Mouse (Mus musculus): ENCODE results near the gene Slc11a2. TPM values are rescaled to one million over a fixed set of nuclear protein-coding genes. Genes with fewer than 3 reads are reported as not detected.

Gene Slc11a2
- total RNA-seq, 1 experiment, result 59.8 TPM

DNA sequence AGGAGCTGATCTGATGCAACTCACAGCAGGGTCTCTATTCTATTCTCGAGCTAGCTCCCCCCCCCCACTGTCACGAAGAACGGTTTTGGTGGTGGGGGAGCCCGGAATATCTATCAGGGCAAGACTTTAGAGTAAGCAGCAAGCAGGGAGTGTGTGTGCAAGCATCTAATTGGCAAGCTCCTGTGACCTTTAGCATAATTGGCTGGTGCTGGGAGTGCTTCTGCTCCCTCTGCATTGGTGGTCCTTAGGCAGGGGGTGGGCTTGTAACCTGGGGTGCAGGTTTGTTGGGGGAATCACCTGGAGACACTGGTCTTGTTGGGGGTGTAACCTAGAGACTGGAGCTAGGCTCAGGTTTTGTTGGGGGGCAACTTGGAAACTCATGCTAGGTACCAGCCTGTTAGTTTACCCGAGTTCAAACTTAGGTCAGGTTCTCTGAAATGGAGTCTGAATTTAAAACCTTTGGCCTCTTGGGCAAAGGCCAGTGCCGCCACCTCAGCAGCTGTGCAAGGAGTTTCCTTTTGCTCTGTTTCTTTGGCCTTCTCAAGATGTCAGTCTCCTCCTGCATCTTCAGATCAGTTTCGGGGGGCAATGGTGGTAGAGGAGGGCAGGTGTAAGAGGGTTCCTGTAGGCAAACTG, 31.6 kb upstream of the Slc11a2 start:
- in situ Hi-C loops (cut with MboI; ENCODE audit: low sequenced_read_pairs in 2 of 2, unreplicated experiment in 2 of 2), result no loop called here
- Histone ChIP-seq H3K27ac (ENCODE audit: insufficient read depth, low read depth, low read length, poor library complexity, severe bottlenecking) (no peak overlapping the region), H3K9ac (ENCODE audit: insufficient read depth, low read depth, low read length, poor library complexity, severe bottlenecking) (no peak overlapping the region), H3K4me3 (ENCODE audit: insufficient read depth in 1 of 2, low read depth in 1 of 2, low read length in 2 of 2, poor library complexity in 1 of 2, severe bottlenecking in 1 of 2) (no peak overlapping the region), H3K9me3 (ENCODE audit: control insufficient read depth, insufficient read depth, low read depth, low read length) (no peaks in the 10 kb centered on the region), H3K4me1 (ENCODE audit: control insufficient read depth in 2 of 2, insufficient read depth in 2 of 2, low read length in 2 of 2, poor library complexity in 1 of 2) (peaks cover 3 to 5% of the 10 kb centered on the region in 2 experiments; a peak in 3 of 4 replicates), H3K36me3 (ENCODE audit: control insufficient read depth, insufficient read depth, low read length, poor library complexity, severe bottlenecking) (no peaks in the 10 kb centered on the region)
- DNase-seq (ENCODE audit: low read depth, low spot score), result no peak
- TF ChIP-seq MAFK (IDR thresholded peaks at IDR 0.05; ENCODE audit: insufficient read depth, low read depth, low read length), result no peak
- no peak for TF ChIP-seq ZNF384 (IDR thresholded peaks at IDR 0.05; ENCODE audit: low read depth, low read length)
- TF ChIP-seq CHD2 (IDR thresholded peaks at IDR 0.05; ENCODE audit: low read depth, low read length), result no peak
- no peak for TF ChIP-seq HCFC1 (IDR thresholded peaks at IDR 0.05; ENCODE audit: borderline replicate concordance, insufficient read depth, low read length)
- TF ChIP-seq ZC3H11A (IDR thresholded peaks at IDR 0.05; ENCODE audit: borderline replicate concordance, low read depth, low read length), result no peak

DNA sequence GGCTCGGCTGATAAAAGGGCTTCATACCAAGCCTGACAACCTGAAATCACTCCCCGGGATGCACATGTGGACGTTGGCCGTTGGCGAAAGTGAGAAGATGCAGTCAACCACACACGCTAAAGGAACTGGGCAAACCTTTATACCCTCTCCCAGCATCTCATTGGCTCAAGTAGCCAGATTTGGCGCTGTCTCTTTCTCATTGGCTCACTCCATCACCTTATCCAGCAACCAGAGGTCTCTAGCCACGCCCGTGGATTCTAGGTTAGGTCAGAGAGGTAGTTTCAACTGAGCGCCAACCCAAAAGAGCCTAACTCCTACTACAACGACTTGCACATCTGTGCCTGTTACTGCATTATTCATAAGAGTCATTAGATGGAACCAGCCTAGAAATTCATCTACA, 27.6 kb upstream of the Slc11a2 start:
- Histone ChIP-seq H3K4me3 (ENCODE audit: insufficient read depth in 1 of 2, low read depth in 1 of 2, low read length in 2 of 2, poor library complexity in 1 of 2, severe bottlenecking in 1 of 2) (peak overlapping the region in 1 of 2 experiments; percentile 35; a peak in 3 of 4 replicates), H3K36me3 (ENCODE audit: control insufficient read depth, insufficient read depth, low read length, poor library complexity, severe bottlenecking) (no peaks in the 10 kb centered on the region), H3K27ac (ENCODE audit: insufficient read depth, low read depth, low read length, poor library complexity, severe bottlenecking) (no peak overlapping the region), H3K9me3 (ENCODE audit: control insufficient read depth, insufficient read depth, low read depth, low read length) (no peaks in the 10 kb centered on the region), H3K4me1 (ENCODE audit: control insufficient read depth in 2 of 2, insufficient read depth in 2 of 2, low read length in 2 of 2, poor library complexity in 1 of 2) (peaks cover 0 to 3% of the 10 kb centered on the region in 2 experiments; a peak in 1 of 4 replicates), H3K9ac (ENCODE audit: insufficient read depth, low read depth, low read length, poor library complexity, severe bottlenecking) (no peak overlapping the region)
- DNase-seq (ENCODE audit: low read depth, low spot score), result no peak
- TF ChIP-seq ZNF384 (IDR thresholded peaks at IDR 0.05; ENCODE audit: low read depth, low read length) (no peak), MAFK (IDR thresholded peaks at IDR 0.05; ENCODE audit: insufficient read depth, low read depth, low read length) (no peak), CHD2 (IDR thresholded peaks at IDR 0.05; ENCODE audit: low read depth, low read length) (no peak)
- in situ Hi-C loops (cut with MboI; ENCODE audit: low sequenced_read_pairs in 2 of 2, unreplicated experiment in 2 of 2), result no loop called here

DNA sequence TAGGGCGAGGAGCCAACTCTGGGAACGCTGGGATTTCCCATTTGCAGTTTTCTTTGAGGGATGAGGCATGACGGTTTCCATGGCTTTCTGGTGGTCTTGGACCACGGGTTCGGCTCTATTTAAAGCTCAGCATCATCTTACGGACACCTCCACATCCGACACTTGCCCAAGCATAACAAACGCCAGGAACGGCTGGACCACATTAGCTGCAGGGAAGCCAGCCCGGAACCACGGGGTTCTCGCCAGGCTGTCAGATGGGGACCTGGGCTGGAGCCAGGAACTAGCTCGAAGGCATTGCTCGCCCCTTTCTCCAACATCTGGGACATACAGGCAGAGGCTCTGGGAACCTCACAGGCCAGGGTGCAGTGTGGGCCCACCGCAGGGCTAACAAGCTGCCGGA, 26.4 kb upstream of the Slc11a2 start:
- in situ Hi-C loops (cut with MboI; ENCODE audit: low sequenced_read_pairs in 2 of 2, unreplicated experiment in 2 of 2), result no loop called here
- DNase-seq (ENCODE audit: low read depth, low spot score), result no peak

DNA sequence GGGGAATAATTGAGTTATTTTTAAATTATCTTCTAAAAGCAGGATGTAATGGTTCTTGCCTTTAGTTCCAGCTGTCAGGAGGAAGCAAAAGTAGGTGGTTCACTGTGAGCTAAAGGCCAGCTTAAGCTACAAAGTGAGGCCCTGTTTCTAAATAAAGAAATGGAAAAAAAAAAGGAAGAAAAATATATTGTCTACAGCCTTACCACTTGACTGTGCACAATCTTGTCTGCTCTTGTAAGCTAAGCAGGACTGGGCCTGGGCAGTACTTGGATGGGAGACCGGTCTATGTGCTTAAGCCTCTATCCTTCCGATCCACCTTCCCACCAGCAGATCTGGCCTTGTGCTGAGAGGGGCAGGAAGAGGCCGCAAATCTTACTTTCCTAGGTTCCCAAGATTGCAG, 24.6 kb upstream of the Slc11a2 start:
- in situ Hi-C loops (cut with MboI; ENCODE audit: low sequenced_read_pairs in 2 of 2, unreplicated experiment in 2 of 2), result no loop called here
- Histone ChIP-seq H3K9me3 (ENCODE audit: control insufficient read depth, insufficient read depth, low read depth, low read length) (no peaks in the 10 kb centered on the region), H3K4me3 (ENCODE audit: insufficient read depth in 1 of 2, low read depth in 1 of 2, low read length in 2 of 2, poor library complexity in 1 of 2, severe bottlenecking in 1 of 2) (no peak overlapping the region), H3K36me3 (ENCODE audit: control insufficient read depth, insufficient read depth, low read length, poor library complexity, severe bottlenecking) (no peaks in the 10 kb centered on the region), H3K27ac (ENCODE audit: insufficient read depth, low read depth, low read length, poor library complexity, severe bottlenecking) (no peak overlapping the region), H3K4me1 (ENCODE audit: control insufficient read depth in 2 of 2, insufficient read depth in 2 of 2, low read length in 2 of 2, poor library complexity in 1 of 2) (peaks cover 0 to 3% of the 10 kb centered on the region in 2 experiments; a peak in 1 of 4 replicates), H3K9ac (ENCODE audit: insufficient read depth, low read depth, low read length, poor library complexity, severe bottlenecking) (no peak overlapping the region)
- TF ChIP-seq HCFC1 (IDR thresholded peaks at IDR 0.05; ENCODE audit: borderline replicate concordance, insufficient read depth, low read length), result no peak
- TF ChIP-seq ZNF384 (IDR thresholded peaks at IDR 0.05; ENCODE audit: low read depth, low read length), result no peak
- no peak for TF ChIP-seq MAFK (IDR thresholded peaks at IDR 0.05; ENCODE audit: insufficient read depth, low read depth, low read length)
- TF ChIP-seq ZC3H11A (IDR thresholded peaks at IDR 0.05; ENCODE audit: borderline replicate concordance, low read depth, low read length), result no peak
- no peak for TF ChIP-seq CHD2 (IDR thresholded peaks at IDR 0.05; ENCODE audit: low read depth, low read length)
- no peak for DNase-seq (ENCODE audit: low read depth, low spot score)

More for the DNA sequence above, 26.4 kb upstream of the Slc11a2 start:
- TF ChIP-seq ZC3H11A (IDR thresholded peaks at IDR 0.05; ENCODE audit: borderline replicate concordance, low read depth, low read length) (no peak), CHD2 (IDR thresholded peaks at IDR 0.05; ENCODE audit: low read depth, low read length) (no peak), MAFK (IDR thresholded peaks at IDR 0.05; ENCODE audit: insufficient read depth, low read depth, low read length) (no peak), HCFC1 (IDR thresholded peaks at IDR 0.05; ENCODE audit: borderline replicate concordance, insufficient read depth, low read length) (no peak), ZNF384 (IDR thresholded peaks at IDR 0.05; ENCODE audit: low read depth, low read length) (no peak)
- peaks cover 0 to 3% of the 10 kb centered on the region in 2 experiments; a peak in 1 of 4 replicates for H3K4me1 ChIP-seq (ENCODE audit: control insufficient read depth in 2 of 2, insufficient read depth in 2 of 2, low read length in 2 of 2, poor library complexity in 1 of 2)
- H3K4me3 ChIP-seq (ENCODE audit: insufficient read depth in 1 of 2, low read depth in 1 of 2, low read length in 2 of 2, poor library complexity in 1 of 2, severe bottlenecking in 1 of 2), result no peak overlapping the region
- H3K9ac ChIP-seq (ENCODE audit: insufficient read depth, low read depth, low read length, poor library complexity, severe bottlenecking), result no peak overlapping the region
- no peak overlapping the region for H3K27ac ChIP-seq (ENCODE audit: insufficient read depth, low read depth, low read length, poor library complexity, severe bottlenecking)
- no peaks in the 10 kb centered on the region for H3K9me3 ChIP-seq (ENCODE audit: control insufficient read depth, insufficient read depth, low read depth, low read length)
- no peaks in the 10 kb centered on the region for H3K36me3 ChIP-seq (ENCODE audit: control insufficient read depth, insufficient read depth, low read length, poor library complexity, severe bottlenecking)
